Mouse (Mus musculus): ENCODE data around the gene Shroom3.

- TF ChIP-seq CTCF (IDR thresholded peaks at IDR 0.05; ENCODE audit: low read depth, low read length) (no peak), POLR2A (IDR thresholded peaks at IDR 0.05; ENCODE audit: borderline replicate concordance, low read depth, low read length) (no peak)
Measured at GRCm38 (mm10) chr5:92893284-92893683, 210.0 kb downstream of the Shroom3 start.

All from bone marrow macrophage, adult 2 months (primary cell).